Mouse (Mus musculus): ENCODE measurements around the gene Antxr2.

Gene Antxr2

DNA sequence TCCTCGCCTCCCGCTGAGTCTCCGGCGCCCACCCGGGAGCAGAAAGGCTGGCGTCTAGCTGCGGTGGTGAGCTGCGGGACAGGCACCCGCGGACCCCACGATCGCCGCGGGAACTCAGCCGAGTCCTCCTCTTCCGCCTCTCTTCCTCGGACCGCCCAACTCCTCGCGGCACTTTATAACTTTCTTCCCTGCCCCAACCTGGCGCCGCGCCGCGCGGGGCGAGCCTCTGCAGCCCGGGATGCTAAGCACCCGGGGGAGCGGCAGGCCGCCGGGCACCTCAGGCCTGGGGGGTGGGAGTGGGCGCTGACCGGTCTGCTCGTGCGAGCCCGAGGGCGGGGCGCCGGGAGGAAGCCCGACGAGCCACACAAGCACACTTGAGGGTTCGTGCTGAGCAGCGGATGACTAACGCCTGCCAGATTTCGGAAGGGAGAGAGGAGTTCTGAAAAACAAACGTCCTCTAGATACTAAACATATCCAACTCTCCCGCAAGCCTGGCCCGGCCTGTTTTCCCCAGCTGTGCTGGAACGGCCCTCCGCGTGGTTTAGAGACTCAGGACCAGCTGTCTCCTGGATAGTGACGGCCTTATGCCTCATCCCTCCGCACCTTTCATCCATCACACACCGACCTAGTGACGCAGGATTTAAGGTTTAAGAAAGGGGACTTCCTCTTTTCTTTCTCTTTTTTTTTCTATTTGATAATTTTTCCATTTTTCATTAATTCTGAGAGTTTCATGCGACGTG is at the start of gene Antxr2:
Antxr2 (minus strand) TSS at position 142 of the 740 bp plus-strand sequence.
- no peak for DNase-seq (ENCODE audit: extremely low read depth, low read depth)

DNA sequence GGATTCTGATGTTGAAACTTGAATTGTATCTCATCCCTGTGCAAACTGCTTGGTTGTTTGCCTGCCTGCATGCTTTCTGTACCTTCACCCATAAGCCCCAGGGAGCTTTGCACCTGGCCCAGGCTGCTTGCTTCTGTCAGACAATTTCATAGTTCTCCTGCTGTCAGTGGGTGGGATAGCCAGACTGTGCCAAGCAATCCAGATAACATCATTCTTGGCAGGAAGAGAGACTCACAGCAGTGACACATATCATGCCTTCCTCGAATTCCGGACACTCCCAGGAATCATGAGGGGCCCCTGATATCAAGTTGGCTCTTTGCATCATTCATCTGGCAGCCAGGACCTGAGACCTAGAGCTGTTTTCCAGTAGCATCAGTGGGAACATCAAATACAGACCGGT is 45.8 kb upstream of the Antxr2 start:
- no peak for DNase-seq (ENCODE audit: extremely low read depth, low read depth)

DNA sequence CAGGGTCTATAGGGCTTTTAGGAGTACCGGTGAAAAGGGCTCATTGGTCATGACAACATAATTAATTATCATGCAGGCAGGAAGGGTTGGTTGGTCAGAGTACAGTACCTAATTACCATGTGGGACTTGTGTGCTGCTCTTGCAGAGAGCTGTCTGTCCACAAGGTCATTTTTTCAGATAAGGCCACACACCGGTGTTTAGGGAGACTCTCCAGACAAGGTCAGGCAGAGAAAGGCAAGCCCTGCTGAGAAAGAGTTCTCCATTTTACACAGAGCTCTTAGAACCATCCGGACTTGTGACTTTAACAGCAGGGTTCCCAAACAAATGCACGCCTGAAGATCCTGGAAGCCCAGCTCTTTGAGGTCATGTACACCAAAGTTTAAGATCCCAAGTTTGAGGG is 38.3 kb upstream of the Antxr2 start:
- DNase-seq (ENCODE audit: extremely low read depth, low read depth) = no peak

DNA sequence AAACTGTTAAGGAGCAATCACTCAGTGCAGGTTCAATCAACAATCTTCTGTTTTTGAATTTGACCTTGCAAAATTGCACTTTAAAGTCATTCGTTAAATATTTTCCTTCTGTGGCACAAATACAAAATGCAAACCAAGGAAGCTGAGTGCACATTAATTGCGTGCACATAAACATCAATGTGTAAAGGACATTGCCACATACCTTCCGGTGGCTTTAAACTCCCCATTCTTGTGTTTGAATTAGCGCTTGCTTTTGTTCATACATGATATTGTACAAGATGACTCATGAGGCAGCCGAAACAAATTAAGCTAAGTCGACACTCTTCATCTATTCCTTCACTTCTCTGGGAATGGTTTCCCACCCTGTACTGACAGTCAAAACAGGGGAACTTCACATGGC is 24.4 kb upstream of the Antxr2 start:
- DNase-seq (ENCODE audit: extremely low read depth, low read depth) = no peak

DNA sequence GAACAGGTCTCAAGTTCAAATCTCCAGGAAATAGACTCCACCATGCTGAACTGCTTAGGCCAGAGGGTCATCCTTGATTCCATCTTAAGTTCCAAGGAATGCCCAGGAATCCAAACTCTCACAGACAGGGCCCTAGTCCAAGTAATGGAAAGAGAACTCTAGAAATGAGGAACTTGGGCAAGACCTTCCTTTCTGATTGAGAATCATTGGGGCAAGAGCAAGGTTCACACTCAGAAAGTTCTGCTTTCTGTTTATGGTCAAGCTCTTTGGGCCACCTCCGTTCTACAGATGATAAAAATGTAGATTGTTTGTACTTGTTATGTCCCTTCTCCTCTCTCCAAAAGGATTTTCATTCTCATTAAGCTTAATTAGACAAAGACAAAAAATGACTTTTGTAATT is 24.0 kb upstream of the Antxr2 start:
- no peak for DNase-seq (ENCODE audit: extremely low read depth, low read depth)

DNA sequence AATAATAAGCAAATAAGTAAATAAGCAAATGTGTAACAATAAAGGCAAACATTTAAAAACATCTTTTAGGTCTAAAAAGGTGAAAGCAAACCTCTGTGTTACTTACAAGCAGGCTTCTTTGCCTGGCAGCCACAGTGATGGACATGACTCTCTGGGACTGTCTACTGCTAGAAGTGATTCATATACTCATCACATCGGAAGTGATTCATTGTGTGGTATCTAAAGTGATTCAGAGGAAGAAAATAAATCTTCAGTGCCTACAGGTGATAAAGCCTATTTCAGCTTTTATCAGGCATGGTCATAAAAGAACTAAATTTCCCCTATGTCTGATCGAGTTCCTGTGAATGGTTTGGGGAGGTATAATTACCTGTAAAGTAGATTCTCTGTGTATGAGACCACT is 4.1 kb upstream of the Antxr2 start:
- DNase-seq (ENCODE audit: extremely low read depth, low read depth) = no peak

DNA sequence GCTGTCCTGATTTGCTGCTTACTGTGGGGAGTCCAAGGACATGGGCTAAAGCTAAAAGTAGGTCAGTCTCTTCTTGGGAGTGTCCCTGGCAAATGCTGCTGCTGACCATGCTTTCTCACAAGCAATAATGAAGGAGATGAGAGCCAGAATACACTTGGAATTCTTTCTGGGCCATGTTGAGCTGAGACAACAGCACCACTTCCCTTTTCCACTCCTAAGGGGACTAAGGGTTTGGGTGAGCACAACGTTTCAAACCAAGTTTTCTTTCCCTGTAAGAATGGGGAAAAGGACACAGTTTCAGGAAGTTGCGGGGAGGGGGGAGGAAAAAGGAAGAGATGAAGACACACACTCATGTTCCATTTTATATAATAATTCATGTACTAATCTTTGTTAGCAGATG is 3.4 kb upstream of the Antxr2 start:
- DNase-seq (ENCODE audit: extremely low read depth, low read depth) = no peak

DNA sequence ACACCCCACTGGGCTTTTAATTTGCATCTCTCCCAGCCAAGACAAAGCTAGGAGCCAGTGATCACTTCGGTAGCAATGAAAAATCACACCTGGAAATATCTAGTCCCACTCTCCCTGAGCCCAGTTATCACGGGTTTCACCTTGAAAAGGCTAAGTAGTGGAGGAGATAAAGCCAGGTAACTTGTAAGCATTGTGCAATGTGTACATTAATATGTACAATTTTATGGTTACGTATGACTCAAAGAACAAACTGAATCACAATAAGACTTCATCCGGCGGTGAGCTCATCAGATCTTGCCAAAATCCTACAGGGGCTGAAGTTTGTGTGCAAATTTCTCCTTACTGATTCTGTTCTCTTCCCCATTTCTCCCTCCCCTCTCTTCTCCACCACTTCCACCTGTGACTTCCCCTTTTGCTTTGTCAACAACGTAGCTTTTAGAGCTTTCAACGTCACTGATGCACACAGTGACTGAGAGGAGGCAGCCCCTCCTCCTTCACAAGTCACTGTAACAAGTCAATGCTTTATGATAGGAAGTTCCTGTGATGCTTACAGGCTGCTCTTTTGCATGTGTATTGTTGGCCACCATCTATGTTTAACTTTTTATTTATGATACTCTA is 2.1 kb upstream of the Antxr2 start:
- peak; percentile 77 for DNase-seq (ENCODE audit: extremely low read depth, low read depth)

DNA sequence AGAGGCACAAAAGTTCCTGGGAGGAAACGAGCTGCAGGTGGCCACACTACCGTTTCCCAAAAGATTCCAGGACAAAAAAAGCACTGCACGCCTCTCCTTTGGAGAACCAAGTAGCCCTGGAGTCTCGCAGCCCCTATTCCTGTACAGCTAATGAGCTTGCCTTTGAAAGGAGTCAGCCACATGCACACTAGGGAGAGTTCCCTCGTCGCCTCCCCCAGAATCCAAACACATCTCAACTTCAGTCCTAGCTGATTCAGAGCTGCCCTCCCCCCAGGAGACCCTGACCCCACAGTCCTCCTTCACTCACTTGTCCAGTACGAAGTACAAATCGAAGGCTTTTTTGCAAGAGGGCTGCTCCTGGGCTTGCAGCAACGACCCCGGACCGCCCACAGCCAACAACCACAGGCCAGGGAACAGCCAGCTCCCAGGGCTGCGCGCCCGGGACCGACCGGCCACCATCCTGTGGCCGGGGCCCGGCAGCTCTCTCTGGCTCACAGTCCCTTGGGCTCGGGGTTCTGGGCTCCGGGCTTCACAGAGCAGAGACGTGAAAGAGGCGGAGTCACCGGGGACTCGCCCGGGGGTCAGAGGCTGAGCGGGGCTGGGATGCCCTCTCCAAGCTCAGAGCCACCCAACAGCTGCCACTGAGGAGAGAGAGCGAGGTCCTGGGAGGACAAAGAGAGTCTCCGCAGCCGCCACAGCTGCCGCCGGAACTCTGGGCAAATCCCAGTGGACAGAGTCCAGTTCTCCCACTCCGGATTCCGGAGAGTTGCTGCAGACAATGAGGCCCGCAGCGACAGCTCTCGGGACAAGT is 547 bp downstream of the Antxr2 start:
- no peak for DNase-seq (ENCODE audit: extremely low read depth, low read depth)

DNA sequence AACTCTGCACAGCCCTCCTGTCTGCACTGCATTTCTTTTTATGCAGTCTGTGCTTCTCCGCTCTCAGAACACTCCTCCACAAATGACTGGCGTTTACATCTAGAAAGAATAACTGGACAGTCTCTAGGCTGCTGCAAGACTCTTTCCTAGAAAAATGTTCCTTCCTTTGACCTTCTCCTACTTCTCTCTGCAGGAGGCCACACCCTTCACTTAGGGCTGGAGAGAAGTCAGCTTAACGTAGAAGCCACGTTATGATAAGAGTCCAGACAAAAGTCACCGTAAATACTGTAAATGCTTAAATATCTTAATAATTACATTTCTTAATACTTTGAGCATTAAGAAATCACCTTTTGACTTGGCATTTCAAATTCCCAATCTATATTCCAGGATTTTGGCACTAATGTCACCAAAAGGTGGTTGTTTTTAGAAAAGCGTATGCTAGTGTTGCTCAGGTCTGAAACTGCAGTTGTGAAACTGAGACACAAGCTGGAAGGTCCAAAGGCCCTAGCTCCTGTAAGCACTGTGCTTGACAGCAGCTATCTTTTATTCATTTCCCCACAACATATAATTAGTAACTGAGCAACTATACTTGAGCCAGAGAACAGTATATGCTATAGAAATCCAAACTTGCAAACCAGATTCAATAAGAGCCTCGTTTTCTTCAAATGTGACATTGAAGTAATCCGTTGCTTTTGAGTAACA is 3.0 kb downstream of the Antxr2 start:
- DNase-seq (ENCODE audit: extremely low read depth, low read depth) = no peak

DNA sequence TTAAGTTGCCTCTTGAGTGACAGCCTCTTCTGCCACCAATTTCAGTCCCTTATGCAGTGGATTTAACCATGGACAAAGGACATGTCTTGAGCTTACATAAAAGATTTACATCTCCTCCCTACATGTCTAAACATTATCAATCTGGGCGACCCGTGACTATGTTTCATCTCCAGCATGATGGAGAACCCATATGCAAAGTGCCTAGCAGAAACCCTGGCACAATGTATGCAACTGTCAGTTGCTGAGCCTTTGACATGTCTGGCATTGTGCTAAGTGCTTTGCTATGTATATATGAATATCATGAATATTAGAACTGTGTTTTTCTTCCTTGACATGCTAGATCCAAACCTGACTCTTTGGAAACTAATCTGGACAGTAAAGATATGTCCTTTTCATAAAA is 4.9 kb downstream of the Antxr2 start:
- DNase-seq (ENCODE audit: extremely low read depth, low read depth) = no peak

DNA sequence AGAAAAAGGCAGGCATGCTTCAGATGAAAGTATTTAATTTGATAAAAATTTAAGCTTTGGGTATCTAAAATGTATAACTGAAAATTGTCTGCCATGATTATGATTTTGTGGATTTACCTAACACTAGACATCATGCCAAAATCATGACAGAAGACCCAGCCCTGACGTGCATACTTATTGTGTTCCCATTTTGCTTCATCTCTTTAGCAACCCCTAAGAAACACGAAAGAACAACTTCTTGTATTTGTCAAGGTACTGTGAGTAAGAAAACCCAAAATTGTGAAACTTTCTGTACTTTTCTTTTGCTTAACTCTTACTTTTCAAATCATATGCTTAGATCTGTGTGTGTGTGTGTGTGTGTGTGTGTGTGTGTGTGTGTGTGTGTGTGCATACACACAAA is 6.3 kb downstream of the Antxr2 start:
- no peak for DNase-seq (ENCODE audit: extremely low read depth, low read depth)

DNA sequence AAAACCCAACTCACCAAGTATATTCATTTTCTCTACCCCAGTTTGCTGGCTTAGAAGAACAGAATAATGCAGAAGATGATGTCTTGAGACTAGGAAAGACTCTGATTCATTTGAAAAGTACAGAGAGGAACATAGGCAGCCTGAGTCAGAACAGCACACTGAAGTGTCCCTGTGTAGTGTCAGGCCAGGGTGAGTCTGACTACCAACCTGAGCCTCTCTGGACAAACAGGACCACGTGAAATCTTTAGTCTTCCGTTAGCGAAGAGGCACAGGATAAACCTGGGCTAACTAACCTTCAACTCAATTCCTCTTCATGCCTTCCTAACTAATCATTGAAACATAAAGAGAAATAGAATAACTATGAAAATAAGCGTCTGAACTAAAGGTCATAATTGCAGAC is 9.3 kb downstream of the Antxr2 start:
- DNase-seq (ENCODE audit: extremely low read depth, low read depth) = no peak

DNA sequence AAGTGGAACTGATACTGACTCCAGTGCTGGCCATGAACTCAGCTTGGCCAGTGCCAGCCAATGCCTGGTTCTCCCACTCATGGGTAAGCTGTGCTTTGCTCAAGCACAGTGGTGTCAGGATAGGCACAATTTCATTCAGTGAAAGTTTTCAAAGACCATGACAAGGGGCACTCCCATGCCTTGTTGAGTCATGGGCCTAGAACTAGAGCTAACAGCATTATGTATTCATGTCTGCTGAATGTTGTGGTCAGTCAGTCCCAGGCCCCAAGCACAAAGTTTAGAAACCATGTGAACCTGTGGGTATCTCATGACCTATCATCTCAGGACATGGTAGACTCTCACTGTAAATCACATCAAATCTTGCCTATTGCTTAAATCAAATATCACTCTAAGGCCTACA is 10.2 kb downstream of the Antxr2 start:
- no peak for DNase-seq (ENCODE audit: extremely low read depth, low read depth)

DNA sequence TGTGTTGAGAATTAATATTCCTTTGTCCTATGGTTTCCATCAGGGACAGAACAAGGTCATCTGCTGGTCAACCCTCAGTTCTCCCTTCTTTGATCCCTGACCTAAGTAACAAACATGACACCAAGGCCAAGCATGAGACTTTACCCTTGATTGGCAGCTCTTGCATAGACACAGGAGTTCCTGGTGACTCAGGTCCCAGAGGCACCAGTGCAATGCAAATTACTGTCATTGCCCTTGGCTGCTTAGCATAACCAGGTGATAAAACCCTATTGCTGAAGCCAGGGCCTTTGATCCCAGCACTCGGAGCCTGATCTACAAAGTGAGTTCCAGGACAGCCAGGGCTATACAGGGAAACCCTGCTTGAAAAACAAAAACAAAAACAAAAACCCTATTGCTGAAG is 11.4 kb downstream of the Antxr2 start:
- DNase-seq (ENCODE audit: extremely low read depth, low read depth) = no peak

DNA sequence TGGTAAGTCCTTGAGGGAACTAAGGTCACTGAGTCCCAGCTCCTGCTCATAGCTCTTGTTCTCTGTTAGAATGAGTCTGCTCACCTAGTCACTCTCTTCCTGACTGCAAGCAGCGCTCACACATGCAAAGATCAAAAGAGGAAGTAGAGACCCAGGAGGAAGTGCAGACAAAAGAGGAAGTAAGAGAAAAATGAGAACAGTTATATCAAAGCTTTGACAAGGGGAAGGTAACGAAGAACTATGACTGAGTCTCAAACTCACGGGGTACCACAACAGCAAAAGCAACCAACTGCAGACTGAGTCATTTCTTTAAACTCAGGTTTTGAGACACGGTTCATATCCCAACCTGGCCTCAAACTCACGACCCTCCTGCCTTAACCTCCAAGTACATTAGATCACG is 12.7 kb downstream of the Antxr2 start:
- peak; percentile 93 for DNase-seq (ENCODE audit: extremely low read depth, low read depth)

DNA sequence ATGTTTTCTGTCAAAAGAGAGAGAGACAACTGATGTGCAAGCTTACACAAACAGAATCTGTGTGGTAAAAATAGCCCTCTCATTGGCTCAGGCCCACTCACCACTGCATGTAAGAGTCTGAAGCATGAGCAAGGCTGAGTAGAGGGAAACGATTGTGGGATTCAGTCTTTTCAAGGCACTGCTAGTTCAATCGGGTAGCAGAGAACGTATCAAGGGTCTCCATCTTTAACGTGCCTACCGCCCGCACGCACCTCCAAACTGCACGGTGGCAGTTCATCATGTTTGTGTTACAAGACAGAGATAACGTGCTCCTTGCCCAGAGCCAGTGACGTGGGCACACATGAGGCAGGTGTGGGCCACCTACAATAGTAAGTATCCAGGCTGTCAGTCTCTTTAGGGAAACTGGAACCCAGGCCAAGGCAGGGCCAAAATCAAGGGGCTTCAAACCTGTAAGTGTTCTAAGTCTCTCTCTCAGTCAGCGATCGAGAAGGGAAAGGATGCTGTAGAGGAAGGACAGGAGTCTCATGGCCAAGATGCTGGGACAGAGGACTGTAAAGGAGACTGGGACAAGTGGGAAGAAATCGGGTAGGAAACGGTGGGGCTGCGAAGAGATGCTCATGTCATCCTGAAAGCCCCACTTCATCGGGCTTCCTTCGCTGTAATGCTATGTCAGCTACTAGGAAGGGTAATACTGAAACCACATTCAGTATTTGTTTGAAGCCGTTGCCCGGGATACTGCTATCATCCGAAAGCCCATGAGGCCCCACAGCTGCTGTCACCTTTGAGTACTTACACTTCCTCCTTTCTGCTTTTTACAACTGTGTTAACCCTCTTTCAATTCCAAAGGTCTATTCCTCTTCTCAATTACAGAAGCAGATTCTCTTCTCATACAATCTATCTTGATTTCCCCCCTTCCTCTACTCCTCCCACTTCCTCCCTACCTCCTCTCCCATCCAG is 14.3 kb downstream of the Antxr2 start:
- DNase-seq (ENCODE audit: extremely low read depth, low read depth) = peak; percentile 87

DNA sequence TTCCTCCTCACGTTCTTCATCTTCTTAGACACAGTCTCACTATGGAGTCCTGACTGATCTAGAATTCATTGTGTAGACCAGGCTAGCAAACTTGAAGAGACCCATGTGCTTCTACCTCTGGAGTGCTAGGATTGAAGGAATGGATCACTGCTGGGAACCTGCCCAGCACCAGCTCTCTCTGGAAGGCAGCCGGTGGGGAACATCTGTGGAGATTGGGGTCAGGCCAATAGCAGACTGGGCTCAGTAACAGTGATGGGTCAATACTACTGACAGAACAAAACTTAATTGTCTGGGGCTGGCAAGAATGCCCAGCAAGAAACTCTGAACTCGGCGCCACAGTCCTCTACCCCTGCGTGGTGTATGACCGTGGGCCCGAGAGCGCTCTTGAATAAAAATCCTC is 25.1 kb downstream of the Antxr2 start:
- DNase-seq (ENCODE audit: extremely low read depth, low read depth) = no peak

DNA sequence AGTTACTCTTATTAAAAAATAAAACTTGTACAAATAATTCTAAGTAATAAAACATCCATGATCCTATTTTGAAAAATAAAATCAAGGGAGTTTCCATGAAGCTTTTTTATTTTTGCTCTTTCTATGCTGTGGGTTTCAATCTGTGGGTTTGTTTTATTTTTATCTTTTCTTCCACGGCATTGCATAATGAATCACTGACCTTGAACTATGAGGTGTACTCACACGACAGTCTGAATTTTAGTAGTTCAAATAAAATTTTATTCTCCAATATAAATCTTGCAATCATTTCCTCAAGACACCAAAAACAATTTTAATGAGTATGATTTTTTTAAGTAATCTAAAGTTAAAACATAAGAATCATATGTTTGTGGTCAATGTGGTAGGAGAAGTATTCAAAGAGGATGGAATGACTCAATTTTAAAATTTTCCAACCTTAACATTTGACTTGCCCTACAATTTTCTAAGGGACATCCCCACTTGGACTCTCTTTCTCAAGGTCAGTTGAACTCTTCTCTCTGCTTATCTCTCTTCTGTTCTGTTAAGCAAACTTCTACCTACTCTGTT is 31.5 kb downstream of the Antxr2 start:
- no peak for DNase-seq (ENCODE audit: extremely low read depth, low read depth)

DNA sequence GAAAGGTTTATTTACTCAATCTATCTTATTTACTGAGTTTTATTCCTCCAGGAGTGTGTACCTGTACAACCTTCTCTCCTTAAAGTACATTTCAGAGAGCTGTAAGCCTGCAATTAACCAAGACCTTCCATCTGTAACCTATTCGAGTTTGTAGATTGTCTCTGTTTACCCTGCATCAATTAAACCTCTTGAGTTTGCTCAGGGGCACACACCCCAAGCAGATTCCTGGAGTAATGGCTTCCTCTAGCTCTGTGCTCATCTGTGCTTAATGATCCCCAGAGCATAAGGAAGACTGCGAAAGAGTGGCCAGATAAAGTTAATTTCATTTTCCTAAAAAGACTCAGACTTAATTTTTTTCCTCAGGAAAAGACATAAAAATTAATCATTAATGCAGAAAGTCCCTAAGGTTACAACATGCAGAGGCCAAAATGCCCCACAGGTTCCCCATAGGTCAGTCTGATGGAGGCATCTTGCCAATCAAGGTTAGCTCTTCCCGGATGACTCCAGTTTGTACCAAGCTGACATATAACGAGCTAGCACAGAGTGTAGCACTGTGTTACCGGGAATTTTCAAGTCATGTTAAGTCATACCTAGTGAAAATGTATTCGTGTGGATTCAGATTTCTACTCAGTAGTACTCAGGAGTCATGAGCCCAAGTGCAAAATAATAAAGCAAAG is 34.2 kb downstream of the Antxr2 start:
- DNase-seq (ENCODE audit: extremely low read depth, low read depth) = no peak

Data from MEL-GATA-1-ER (cell line).